Mouse (Mus musculus): ENCODE measurements around the gene Rad51b.
"Not testable (repeated sequence)": the region's sequence is repeated elsewhere in the genome, so short reads cannot be mapped to it uniquely, and the experiment has no call there.

Rad51b gene

GRCm38 (mm10) chr12:79297121-79297576 is at the start of gene Rad51b:
TSS of gene Rad51b (plus strand) at chr12:79297282.
- peak; percentile 60 to 69 for DNase-seq

- no peak for DNase-seq
These were observed 49.0 kb upstream of the Rad51b start for GRCm38 (mm10) chr12:79248110-79248509.

DNA sequence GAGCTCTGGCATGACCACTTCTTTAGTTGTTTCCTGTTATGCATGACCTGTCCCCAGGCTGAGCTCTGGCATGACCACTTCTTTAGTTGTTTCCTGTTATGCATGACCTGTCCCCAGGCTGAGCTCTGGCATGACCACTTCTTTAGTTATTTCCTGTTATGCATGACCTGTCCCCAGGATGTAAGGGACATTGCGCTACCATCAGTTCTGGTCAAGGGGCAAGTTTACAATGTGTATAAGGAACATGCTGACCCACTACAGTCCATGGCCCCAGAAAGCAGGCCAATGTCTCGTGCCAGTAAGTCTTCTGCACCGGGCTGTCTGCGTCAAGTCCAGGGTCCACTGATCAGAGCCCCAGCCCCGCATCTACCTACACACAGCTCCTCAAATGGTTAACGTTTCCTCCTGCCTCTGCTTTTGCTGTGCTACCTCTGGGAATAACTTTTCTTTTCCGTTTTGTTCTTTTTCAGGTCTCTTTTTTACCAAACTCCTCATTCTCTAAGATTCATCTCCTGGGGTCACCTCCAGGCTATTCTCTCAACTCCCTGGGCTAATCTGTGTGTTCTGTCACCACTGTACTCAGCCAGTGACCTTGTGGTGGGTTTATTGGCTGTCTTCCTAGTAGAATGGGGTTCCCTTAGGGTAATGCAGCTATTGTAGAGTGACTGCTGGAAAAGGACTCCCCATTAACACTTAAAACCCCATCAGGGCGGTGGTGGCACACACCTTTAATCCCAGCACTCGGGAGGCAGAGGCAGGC is 43.6 kb upstream of the Rad51b start:
- no peak for DNase-seq

GRCm38 (mm10) chr12:79254975-79255374 is 42.1 kb upstream of the Rad51b start:
- DNase-seq, result no peak

- DNase-seq, result no peak
These were observed 36.9 kb upstream of the Rad51b start for GRCm38 (mm10) chr12:79260154-79260553.

DNA sequence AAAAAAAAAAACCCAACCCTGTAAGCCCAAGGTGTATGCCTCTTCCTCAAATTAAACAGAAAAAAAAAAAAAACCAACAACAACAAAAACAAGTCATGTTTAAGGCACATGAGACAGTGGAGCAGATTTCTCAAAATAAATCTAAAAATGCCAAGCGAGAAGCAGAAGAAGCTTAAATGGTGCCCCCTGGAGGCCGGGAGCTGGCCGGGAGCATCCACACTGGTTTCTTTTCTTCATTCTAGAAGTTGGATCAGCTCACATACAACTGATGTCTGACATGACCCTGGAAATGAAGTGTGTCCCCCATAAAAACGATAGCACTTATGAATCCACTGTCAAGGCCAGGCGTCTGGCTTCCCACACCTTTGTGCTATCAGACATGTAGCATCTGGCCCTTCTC is 36.0 kb upstream of the Rad51b start:
- peak in 1 of 2 experiments; percentile 20 for DNase-seq

DNA sequence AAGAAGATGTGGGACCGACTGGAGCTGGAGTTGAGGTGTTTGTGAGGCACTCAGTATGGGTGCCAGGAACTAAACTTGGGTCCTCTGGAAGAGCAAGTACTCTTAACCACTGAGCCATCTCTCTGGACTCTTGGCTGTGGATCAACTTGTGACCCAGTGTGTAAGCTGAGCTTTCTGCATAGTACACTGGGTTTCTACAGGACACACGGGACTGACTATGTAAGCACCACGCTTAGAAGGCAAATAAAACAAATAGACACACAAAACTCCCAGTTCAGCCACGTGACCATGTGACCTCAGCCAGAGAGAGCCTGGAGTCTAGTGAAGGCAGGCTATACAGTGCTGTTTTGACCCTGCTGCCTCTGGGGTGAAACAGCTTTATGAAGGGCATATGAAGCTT is 24.5 kb upstream of the Rad51b start:
- DNase-seq, result no peak

- DNase-seq, result no peak
These were observed 17.5 kb upstream of the Rad51b start for GRCm38 (mm10) chr12:79279513-79280115.

DNA sequence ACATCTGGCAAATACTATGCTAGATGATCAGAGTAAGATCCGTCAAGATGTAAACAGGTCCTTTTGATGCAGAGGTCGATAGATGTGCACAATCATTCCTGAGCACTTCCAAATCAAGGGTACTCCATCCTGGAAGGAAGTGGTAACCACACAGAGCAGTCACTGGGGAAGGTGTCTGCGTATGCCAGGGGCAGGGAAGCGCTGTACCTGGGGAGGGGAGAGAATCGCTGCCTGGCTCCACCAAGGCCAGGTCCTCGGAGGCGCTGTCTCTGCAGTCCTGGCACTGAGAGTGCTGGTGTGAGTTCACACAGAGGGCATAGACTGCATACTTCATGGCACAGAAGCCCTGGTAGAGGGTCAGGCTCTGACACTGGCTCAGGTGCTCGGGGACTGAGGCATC is 14.5 kb upstream of the Rad51b start:
- DNase-seq, result no peak

GRCm38 (mm10) chr12:79292874-79293273 is 4.2 kb upstream of the Rad51b start:
- DNase-seq, result no peak

GRCm38 (mm10) chr12:79296126-79296816 is 811 bp upstream of the Rad51b start, which contains the start of gene Zfyve26:
TSS of gene Zfyve26 (minus strand) at chr12:79296304.
- peak; percentile 84 to 91 for DNase-seq

- no peak for DNase-seq
These were observed 978 bp downstream of the Rad51b start for GRCm38 (mm10) chr12:79297884-79298636.

DNA sequence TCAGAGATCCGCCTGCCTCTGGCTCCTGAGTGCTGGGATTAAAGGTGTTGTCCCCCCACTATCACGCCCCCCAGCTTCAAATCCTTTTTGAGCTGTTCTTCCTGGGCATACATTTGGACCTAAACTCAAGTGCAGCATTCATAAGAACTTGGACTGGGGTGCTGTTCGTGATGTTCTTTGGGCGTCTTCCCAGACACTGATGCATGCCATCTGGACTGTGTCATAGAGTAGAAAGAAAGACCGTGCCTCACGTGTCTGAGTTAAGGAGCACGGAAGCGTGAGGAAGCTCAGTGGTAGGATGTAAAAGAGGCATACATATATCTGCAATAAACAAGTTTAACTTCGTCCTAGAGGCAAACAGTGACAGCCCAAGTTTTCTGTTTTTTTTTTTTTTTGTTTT is 4.7 kb downstream of the Rad51b start:
- DNase-seq, result no peak

GRCm38 (mm10) chr12:79305131-79305530 is 8.0 kb downstream of the Rad51b start:
- DNase-seq, result no peak

- DNase-seq, result no peak
These were observed 8.9 kb downstream of the Rad51b start for GRCm38 (mm10) chr12:79306013-79306412.

- no peak for DNase-seq
These were observed 16.6 kb downstream of the Rad51b start for GRCm38 (mm10) chr12:79313721-79314120.

- DNase-seq, result no peak
These were observed 20.3 kb downstream of the Rad51b start for GRCm38 (mm10) chr12:79317339-79317738.

DNA sequence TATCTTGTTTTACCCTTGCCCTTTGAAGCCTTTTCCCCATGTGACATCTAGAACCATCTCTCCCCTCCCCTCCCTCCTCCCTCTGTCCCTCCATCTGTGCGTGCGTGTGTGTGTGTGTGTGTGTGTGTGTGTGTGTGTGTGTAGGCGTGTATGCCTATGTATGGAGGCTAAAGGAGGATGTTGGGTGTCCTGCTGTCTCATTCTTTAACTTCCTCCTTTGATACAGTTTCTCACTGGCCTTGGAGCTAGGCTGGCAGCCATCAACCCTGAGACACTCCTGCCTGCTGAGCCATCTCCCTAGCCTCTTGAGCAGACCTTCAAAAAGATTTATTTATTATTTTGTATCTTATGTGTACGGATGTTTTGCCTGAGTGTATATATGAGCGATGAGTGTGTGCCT is 23.8 kb downstream of the Rad51b start:
- no peak for DNase-seq

DNA sequence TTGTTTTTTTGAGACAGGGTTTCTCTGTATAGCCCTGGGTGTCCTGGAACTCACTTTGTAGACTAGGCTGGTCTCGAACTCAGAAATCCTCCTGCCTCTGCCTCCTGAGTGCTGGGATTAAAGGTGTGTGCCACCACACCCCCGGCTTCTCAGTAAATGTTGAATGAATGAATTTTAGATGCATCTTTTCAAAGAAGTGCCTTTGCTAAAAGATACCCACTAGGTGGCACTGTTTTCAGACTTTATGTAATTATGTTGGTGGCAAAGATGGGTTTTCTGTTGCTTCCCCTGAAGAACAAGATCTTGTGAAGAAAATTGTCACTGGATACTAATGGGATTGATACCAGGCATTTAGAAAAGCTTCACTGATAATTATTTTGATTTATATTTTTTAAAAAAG is 25.5 kb downstream of the Rad51b start:
- DNase-seq, result not testable (repeated sequence)

DNA sequence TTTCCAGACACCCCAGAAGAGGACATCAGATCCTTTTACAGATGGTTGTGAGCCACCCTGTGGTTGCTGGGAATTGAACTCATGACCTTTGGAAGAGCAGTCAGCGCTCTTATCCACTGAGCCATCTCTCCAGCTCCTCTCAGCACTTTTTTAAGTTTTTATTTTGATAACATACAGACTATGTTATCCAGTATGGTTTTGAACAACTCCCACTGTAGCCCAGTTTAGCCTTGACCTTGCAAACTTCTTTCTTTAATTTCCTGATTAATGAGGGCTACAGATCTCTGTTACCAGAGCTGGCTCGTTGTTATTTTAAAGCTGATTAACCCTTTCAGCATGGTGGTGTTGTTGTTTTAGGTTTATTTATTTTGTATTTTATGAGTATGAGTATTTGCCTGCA is 29.2 kb downstream of the Rad51b start:
- DNase-seq, result no peak

DNA sequence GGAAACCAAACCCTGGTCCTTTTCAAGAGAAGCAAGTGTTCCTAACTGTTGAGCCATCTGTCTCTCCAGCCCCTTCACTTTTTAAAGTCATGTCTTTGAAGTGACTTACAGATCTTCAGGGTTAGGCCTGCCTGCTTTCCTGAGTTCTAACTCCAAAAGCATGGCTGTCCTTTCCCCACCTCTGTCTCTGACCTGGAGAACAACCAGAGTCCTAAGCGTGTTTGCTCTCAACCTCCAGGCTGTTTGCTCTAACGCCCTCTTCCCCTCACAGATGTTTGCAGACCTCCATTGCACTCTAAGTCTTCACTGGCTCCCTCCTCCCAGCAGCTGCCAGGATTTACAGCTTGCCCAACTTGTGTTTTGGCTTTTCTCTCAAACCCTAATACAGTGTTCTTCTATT is 29.7 kb downstream of the Rad51b start:
- no peak for DNase-seq

GRCm38 (mm10) chr12:79327868-79328267 is 30.8 kb downstream of the Rad51b start:
- DNase-seq, result no peak

DNA sequence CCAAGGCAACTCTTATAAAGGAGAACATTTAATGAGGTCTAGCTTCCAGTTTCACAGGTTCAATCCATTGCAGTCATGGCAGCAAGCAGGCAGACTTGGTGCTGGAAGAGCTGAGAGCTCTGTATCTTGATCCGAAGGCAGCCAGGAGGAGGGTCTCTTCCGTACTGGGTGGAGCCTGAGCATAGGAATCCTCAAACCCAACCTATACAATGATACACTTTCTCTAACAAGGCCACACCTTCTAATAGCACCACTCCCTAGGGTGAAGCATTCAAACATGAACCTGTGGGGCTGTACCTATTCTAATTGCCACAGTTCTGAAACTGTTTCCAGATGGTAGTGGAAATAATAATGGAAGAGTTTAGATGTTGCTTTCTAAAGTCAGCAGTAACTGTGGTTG is 33.5 kb downstream of the Rad51b start:
- DNase-seq, result no peak
